Mouse (Mus musculus) lung, postnatal 0 days (tissue): Measurements from ENCODE around the gene Trpm7.

ENCODE experiments used
- CTCF ChIP-seq: IDR thresholded peaks from 2 replicates; pipeline ENCODE4 v1.5.1; 2016; ENCODE audit warnings: antibody characterized with exemption, mild to moderate bottlenecking
- EP300 ChIP-seq: IDR thresholded peaks from 2 replicates; pipeline ENCODE4 v1.6.1; 2016; ENCODE audit warnings: antibody characterized with exemption, mild to moderate bottlenecking, control low read depth

DNA sequence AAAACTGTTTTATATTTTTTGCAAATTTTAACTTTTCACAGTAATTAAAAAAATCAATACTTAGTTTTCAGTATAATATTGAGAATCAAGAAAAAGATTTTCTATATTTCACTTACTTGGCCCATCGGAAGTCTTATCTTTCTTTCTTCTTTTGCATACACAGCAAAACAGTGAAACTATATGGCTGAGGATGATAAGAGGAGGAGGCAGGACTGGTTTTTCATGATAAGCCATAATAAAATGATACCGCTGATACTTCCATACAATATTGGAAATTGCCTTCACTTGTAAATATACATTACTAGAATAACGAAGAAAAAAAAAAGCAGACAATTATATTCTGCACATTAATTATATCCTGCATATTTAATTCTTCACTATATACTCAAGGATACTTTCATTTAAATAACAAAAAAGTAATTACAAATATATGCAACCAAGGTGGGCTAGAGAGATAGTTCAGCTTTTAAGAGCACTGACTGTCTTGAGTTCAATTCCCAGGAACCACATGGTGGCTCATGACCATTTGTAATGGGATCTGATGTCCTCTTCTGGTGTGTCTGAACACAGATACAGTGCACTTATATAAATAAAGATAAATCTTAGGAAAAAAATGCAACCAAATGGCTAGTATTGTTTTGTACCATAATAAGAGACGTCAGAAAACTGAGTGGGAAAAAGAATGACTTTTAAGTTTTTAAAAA, 59.2 kb downstream of the Trpm7 start:
- no peak for TF ChIP-seq CTCF
- no peak for TF ChIP-seq EP300
